Mouse (Mus musculus): Measurements from ENCODE around the gene Qrich2.
A peak's percentile ranks its signal among the peaks of the same experiment; 100 is the strongest.

The Qrich2 gene

DNA sequence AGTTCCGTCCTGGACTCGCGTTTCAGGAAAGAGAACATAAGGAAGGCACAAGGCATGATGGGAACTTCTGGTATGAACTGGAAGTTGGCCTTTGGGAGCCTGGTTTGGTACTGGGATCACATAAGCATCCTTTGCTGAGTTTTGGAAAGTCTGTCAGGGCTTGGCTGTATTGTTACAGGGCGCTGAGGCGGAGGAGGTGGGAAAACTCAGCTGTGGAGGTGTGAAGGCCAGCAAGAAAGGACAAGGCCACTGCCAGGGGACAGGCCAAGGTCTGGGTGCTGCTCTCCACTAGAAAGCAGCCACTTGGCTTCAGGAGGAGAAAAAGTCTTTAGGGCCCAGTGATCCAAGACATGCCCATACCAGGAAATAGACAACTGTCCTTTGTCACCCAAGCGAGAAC is 22.7 kb downstream of the Qrich2 start:
- no peak for DNase-seq

DNA sequence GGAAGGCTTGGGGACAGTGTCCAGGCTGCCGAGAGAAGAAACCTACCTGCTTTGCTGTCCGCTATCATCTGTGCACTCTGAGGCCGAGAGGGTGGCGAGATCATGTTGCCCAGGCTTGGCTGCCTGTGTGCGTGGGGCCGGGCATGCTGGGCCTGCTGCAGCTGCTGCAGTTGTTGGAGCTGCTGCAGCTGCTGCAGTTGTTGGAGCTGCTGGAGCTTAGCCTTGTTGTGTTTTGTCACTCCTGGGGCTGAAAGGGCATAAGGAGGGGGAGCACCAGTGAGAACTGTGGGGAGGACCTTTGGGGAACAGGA is 23.2 kb downstream of the Qrich2 start:
- DNase-seq, result no peak

DNA sequence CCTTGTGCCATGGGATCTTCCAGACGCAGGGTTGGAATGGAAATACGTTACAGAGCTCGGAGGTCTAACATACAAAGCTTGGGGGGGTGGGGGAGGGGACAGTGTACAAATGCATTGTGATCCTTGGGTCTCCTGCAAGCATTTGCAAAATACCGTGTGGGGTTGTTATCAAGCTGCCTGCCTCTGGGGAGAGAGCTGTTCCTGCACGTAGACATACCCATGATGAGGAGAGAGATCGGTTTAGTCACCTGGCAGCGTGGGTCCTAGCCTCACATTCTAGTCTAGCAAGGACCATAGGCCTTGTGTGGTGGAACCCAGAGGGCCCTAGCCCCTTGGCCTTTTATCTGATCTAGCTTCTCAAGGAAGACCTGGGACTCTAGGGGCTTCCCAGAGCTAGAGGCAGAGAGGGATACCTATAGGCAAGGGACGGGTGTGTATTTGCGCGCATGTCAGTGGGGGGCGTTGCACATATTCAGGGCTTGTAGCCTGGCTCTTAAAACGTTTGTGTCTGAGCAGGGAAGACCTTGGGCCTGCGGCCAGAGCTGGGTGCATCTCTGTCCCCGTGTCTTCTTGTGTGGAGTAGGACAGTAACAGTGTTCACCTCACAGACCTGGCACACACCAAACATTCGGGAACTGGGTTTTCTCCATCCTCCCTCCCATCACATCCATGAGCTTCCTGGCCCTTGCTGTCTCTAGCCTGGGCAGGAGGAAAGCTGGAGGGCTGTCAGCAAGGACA is 23.7 kb downstream of the Qrich2 start:
- DNase-seq, result no peak

DNA sequence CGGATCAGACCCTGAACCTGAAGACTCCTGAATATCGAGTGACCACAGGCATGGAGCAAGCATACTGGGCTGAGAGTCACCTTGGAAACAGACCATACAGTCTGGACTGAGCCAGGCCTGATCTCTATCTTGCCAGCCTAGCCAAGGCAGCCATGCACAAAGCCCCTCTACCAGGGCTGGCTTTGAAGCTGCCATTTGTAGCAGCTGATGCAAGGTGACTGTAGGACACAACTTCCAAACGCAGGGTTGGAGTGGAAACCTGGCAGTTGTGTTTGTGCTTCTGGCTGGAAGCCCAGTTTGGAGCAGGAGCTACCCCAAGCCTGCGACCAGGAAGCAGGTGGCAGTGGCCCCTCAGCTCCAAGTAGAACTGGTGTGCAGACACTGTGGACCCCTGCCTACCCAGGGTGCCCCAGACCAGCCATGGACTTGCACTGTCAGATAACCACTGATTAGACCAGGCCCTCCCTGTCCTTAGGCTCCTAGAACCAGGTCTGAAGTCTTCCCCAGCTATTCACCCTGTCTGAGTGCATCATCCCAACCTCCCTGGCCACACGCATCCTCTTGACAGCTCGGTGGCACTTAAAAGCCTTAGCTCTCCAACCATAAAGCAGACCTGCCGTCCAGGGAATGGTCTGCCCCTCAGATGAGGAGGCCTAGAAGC is 25.5 kb downstream of the Qrich2 start:
- no peak for DNase-seq

DNA sequence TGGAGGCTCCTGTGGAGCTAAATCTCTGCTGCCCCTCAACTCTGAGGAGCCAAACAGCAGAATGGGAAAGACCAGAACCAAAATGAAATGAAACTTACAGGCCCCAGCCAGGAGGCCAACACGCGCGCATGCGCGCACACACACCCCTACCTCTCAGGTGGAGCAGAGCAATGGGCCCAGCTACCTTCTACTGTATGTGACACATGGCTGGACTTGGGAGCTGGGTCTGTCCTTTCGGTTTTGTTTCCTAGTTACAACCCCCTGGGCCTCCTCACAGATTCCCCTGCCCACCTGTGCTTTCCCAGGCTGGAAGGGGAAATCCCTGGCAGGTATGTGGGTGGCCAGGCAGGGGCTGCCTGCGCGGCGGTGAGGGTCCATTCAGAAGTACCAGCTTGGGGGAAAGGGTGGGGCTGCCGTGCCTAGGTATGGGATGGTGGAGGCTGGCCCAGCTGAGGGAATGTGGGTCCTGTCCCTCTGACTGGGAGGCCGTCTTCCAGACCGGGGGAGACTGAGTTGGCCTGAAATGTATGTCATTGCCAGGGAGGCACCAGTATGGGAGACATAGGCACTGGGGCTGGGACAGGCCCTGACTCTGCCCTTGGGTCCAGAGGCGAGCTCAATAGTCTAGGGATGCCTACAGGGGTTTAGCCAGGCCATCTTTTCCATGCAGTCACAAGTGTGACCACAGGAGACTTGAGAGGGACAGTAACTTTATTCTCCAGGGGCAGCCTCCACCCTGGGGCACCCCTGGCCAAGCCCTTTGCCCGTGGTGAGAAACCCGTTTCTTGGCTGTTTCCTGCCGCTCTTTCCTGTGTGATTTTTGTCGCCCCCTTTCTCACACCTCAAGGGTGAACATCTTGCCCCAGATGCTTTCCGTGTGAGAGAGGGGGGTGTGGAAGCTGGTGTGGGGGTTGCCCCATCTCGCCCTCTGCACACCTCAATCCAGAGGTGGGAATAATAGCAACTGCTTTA is 26.5 kb downstream of the Qrich2 start:
- no peak for DNase-seq

DNA sequence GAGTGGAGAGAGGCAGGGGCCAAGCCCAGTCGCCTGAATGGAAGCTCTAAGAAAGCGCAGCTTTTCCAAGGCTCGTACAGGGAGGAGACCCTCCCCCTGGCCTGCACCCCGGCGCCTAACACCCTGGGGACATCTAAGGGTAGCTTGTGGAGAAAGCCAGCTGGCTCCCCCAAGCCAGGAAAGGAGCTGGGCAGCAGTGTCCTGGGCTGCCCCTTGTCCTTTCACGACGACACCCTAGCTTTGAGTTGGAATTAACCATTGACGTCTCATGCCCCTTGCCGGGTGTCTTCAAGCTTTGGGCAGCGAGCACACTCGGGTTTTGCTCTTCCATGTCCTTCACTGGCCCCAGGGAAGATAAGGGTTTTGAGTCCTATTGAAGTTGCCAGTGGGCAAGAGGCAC is 28.5 kb downstream of the Qrich2 start:
- DNase-seq, result no peak

DNA sequence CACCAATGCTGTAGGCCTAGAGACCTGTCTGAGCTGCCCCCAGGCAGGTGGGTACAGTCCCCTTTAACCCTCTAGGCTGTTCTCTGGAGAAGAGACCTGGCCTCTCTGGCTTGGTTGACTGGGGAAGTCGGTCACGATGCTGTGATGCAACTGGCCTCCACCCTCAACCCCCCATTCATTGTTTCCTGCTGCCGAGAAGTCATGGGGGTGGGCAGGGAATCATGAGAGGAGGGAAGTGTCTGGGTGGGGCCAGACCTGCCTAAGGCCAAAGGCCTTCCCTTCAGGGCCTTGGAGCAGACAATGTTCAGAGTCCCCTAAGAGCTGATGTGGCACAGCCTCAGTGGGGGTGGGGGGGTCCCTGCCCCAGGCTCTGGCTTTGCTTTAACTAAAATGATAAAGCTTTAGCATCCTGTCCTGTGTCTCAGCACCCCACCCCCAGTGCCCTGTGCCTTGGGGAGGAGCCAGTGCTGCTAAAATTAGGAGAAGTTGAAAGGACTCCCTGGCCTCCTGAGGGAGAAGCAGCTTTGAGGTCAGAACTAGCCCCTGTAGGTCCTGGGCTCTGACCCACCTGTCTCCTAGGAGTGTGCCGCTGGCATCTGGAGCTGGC is 29.2 kb downstream of the Qrich2 start:
- DNase-seq, result no peak

DNA sequence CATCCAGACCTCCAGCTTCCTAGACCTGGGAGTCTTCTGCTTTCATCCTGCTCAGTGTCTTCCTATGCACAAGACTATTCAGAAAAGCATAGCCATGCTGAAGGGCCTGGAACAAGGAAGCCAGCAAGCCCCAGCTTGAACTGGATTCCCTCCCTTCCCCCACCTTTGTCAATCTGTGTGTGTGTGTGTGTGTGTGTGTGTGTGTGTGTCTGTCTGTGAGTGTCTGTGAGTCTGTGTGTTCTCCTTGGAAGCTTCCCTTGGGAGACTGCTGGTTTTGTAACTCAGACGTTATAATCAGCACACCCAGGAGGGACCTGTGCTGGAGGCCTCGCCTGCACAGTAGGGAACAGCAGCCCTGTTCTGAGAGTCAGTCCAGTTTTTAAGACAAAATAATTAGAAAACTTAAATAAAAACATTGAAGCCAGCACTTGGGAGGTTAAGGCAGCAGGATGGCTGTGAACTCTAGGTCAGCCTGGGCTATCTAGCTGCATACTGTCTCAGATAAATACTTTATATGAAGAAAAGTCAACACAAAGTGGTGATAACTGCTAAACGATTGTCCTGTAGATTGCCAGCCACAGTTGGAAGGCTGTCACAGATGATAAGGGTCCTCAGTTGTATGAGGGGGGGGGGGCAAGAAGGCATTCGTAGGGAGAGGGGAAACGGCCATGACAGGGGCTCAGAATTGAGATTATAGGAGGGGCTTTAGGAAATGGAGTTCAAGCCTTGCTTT is 29.9 kb downstream of the Qrich2 start:
- no peak for DNase-seq

DNA sequence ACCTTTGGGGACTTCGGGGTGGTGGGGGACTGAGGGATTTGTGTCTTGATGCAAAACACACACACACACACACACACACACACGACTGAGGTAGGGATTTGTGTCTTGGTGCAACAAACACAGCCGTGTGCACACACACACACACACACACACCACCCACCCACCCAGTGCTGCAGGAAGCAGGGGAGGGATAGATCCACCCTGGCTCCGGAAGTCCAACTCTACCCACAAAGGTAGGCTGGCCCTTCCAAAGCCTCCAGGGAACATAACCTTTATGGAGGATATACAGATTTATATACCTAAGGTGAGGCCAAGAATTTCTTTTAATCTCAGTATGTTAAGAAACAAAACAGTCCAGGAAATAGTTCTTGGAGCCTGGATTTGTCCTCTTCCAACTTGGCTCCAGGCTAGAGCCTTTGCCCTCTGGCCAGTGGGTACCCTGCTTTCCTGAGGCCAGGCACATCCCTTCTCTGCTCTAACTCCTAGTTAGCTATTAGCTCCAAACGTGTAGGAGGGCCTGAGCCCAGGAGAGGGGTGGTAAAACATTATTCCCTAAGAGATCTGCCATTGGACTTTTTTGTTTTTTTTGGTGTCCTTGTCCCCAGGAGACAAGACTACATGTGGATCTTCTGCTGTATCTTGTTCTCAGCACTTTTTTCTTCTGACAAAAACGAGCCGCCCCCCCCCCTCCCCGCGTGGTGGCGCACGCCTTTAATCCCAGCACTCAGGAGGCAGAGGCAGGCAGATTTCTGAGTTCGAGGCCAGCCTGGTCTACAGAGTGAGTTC is 30.9 kb downstream of the Qrich2 start:
- DNase-seq, result no peak

DNA sequence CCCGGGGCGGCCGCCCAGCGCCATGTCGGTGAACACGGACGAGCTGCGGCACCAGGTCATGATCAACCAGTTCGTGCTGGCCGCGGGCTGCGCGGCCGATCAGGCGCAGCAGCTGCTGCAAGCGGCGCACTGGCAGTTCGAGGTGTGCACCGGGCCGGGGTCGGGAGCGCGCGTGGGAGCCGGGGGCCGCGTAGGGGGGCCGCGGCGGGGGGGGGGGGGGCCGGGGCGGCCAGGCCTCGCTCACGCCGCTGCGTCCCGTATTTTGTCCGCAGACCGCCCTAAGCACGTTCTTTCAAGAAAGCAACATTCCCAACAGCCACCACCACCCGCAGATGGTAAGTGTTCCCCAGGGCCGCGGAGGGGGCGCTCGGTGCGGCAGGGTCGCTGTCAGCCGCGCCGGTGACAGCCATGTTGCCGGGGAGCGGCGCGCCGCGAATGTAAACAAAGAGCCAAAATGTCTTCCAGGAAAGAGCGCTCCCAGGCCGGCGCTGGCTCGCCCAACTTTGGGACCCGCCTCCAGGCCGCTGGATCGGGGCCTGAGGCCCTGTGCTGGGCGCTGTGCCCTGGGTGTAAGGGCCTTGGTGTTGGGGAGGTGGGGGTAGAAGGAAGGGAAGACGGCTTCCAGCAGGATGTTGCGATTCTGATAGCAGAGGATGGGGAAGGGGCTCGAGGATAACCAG is 31.6 kb downstream of the Qrich2 start:
- DNase-seq, result peak; percentile 58

DNA sequence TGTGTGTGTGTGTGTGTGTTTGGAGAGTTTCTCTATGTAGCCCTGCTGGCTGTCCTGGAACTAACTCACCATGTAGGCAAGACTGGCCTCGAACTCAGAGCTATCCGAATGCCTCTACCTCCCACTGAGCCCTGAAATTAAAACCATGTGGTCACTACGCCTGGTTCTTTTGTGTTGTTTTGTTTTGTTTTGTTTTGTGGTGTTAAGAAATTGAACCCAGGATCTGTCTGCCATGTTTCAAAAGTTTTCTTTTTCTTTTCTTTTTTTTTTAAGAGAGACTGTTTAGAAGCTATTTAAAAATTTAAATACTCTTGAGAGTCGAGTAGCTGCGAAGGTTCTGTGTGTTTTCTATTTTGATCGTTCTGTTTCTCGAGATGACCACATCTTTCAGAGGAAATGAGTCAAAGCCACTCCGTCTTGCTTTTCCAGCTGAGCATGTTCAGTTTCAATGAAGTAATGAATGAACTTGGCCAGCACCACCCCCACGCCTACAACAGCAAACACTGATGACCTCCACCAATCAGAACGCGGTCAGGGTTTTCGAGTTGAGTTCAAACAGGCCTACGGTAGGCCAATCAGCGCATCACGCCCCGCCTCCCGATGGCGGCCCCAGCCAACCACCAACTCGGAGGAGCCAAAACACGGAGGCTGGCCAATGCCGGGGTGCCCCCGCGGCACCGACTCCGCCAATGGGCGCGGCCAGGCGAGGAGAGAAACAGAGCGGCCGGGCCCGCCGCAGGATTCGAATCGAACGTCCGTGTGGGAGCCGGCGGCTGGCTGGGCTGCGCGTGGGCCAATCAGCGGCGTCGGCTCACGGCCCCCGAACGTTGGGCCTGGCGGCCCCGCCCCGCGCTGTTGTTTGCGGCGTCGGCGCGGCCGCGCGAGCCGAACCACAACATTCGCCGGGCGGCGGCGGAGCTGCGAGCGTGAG is 32.4 kb downstream of the Qrich2 start, which contains the start of gene Ubald2:
Gene Ubald2, plus strand, starts transcription at position 739 of the 931 bp plus-strand sequence.
- DNase-seq, result peak; percentile 99

DNA sequence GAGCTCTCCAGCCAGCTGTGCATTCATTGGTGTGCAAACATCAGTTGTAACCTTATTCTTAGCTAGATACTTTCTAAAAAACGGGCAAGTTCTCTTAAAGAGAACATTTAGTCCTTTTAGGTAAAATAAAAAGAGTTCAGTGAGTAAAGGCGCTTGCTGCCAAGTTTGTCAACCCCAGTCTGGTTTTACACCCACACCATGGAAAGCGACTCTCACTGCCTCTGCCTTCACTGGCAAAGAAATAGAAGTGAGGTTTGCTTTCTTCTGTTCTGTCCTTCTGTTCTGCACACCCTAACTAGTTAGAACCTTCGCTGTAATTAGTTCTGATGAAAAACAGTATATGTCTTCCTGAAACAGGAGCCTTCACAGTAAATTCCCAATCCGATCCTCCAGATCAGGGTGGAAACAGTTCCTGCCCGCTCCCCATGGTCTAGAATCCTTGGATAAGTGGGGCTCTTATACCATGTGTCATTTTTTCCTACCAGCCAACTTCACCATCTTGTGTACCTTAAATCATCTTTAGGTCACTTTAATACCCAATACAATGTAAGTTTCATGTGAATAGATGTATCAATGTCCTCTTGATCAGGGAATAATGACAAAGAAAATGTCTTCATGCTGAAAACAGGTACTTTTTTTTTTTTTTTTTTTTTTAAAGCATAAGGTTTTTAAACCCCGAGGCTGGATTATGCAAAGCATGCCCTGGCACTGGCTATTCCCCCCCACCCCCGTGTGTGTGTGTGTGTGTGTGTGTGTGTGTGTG is 33.3 kb downstream of the Qrich2 start:
- no peak for DNase-seq

DNA sequence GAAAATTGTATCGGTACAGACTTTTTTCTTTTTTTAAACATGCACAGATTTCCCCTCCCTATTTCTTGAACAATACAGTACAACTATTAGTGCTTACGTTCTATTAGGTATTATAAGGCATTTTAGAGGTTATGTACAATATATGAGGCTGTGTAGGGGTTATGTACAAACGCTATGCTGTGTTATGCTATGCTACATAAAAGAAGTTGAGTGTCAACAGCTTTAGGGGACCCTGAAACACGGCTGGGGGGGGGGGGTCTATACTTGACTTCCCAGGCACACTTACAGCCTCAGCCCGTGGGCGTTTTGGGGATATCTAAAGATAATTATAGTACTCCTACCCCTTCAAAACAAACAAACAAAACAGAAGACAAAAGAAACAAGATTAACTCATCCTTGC is 33.9 kb downstream of the Qrich2 start:
- no peak for DNase-seq

DNA sequence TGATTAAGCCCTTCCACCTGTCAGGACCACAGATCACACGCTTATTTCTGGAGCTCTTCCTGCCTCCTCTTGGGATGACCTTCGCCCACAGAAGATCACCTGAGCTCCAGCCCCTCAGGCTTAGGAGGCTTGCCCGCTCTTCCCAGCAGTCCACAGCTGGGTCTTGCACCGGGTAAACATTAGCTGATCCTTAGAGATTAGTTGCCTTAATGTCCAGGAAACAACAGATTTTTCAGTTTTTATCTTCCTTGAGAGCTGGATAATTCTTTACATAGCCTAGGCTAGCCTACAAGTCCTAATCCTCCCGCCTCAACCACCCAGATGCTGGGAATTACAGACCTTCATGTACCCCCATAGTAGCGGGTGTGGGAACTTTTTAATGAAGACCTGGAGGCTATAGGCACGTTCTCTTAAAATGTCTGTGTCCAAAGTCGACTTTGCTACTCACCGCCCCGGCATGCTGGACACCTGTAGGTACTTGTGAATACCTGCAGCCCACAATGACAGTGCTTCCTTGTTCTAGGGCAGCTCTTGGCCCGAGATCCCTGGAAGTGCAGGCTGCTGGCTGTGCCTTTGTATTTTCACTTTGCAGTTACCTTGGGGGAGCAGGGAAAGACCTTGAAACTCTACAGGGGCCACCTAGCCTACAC is 34.5 kb downstream of the Qrich2 start:
- no peak for DNase-seq

DNA sequence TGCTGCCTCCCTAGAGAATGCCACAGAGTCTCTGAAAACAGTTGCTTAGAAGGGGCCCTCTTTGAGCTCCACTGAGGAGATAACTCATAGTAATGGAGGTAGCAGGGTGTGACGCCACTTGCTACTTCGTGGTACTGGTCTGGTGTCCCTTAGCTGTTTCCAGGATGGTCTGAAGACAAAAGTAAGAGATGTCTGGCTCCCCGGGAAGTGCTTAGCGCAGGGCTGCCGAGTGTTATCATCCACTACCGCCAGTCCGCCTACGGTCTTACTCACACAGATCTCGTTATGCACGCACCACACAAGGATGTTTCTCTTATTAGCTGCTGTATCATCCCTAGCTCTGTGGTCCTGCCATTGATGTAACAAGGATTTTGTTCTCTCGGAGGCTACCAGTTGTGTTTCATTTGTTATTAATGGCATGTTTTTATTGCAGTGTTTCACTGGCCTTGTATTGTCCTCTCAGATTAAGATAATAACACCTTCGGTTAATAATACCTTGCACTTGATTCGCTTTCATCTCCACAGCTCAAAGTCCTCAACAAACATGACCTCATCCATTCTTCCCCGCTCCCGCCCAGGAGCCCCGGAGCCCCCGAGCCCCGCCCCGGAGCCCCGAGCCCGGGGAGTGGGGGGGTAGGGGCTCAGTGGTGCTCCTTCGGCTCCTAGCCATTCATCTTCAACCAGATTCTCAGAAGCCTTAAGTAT is 35.2 kb downstream of the Qrich2 start:
- DNase-seq, result no peak

DNA sequence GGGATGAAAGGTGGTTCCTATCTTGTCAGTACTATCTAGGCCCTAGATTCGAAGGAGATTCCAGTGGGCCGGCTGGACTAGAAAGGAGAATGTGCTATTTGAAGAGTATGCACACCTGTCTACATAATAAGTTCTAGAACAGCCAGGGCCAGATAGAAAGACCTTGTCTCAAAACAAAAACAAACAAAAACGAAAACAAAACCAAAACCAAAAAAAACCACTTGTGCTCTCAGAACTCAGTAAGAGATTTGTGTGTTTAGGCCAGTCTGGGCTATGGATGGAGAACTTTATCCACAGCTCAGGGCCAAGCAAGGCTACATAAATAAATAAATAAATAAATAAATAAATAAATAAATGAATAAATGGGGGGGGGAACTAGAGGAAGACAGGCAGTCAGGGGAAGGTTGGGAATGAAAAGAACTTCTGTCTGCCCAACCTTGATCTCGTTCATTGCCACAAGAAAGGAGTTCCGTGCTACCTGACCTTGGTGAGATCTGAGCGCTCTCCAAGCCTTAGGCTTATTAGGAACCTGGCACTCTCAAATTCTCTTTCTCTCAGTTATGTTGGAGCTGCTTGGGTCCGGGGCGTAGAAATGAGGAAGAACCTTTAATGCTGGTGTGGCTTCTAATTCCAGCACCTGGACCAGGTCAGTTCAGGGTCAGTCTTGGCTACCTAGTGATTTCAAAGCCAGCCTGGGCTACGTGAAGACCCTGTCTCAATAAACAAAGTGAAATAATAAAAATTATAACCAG is 36.0 kb downstream of the Qrich2 start:
- DNase-seq, result no peak
